Mouse (Mus musculus) neutrophil, adult 83 days (primary cell): Measurements from ENCODE around the gene Calr3. TPM values are rescaled to one million over a fixed set of nuclear protein-coding genes. Genes with fewer than 3 reads are reported as not detected.

Source experiments
- total RNA-seq, 2 experiments: library from RNA; stranded (reverse); gene quantifications; one replicate each; pipeline ENCODE4 v1.2.4; 2023

Gene Calr3
- under 1 TPM in 1 of 2 experiments, not detected in 1; 0.31 TPM for total RNA-seq

DNA sequence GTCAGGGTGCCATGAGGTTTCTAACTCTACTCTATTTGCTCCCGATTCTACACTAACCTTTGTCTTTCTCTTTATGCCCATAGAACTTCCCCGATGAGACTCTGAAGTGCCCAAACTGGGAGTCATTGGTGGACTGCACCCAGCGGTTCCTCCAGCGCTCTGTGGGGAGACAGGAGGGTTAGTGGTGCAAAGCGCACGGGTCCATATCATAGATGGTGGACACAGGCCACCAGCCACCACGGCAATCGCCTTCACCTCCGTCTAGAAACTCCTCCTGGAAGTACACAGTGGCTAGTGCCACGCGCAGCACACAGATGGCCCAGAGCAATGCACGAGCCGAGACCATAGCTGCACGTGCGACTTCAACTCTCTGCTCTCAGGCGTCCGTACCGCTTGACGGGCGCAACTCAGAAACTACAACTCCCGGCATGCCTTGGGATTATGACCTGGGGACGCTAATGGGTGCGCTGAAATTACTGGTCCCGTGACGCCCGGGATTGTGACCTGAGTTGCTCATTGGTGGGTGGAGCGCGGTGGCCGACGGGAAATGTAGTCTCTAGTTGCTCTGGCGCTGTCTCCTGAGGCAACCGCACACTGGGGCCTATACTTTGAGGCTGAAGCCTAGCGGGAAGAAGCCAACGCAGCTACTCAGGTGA, at the start of gene Calr3, which contains the start of gene 1700030K09Rik:
Gene Calr3, minus strand, starts transcription at position 533 of the 656 bp plus-strand sequence.
Gene 1700030K09Rik, plus strand, starts transcription at position 543 of the 656 bp plus-strand sequence.

DNA sequence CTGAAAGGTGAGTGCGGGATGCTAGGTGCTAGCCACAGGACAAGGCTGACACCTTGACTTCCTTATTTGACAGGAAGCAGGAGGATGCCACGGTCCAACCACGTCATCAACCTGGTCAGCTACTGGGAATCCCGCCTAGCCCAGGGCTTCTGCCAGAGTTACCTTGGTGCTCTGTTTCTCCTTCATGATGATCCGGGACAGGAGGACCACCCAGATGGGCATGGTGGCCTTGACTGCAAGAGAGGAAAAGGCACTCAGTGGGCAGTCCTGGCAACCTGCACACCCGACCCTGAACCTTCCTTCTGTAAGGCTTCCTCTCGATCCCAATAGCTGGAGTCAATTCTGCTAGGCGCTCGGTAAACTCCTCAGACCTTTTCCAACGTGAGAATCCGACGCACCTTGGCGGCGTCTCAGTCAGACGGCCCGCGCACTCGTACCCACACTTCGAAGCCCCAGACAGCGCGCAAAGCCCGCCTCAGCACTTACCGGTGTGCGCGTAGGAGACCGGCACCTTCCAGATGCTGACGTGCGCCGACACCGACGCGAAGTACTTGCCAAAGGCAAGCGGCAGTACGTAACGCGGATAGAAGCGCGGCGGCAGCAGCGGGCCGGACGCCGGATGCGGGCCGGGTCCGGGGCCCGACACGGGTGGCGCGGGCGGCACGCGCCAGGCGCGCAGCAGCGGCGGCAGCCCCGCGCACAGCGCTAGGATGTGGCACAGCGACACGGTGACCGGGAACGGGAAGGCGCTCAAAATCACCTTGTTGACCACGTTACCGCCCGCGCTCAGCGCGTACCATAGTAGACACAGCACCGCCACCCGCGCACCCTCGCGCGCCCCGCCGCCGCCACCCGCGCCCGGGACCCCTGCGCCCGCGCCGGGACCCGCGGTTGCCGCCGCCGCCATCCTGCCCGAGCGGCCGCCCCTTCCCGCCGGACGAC, 48.3 kb upstream of the Calr3 start, which contains the start of gene Slc35e1:
Gene Slc35e1, minus strand, starts transcription at position 935 of the 942 bp plus-strand sequence.

DNA sequence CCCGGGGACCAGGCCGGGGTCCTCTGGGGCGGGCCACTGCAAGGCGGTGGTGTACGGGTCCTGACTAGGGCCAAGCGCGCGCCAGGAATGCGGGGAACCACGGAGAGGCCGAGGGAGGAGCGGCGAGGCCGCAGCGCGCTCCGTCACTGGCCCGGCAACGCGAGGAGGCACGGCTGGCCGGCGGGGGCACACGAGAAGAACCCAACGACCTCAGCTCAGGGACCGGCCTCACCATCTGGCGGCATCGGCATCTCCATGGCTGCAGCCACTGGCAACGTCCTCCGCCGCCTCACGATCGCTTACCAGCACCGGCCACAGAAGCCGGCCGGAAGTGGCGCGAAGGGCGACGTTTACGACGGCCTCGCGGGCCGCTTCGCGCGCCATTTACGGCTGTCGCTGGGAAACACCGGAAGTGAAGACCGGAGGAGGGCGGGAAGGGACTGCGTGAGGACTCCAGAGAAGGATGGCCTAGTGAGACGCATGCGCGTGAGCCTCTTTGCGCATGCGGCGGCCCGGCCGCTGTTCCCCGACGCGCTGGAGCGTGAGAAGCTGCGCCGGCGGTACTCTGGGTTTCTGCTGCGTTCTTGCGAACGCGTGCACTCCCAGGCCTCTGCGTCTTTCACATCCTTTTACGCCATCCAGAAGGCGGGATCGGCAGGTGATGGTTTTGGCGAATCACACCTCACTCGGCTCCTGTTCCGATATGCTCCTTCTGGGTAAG, 31.3 kb upstream of the Calr3 start, which contains the start of gene Cherp:
Gene Cherp, minus strand, starts transcription at position 401 of the 721 bp plus-strand sequence.

DNA sequence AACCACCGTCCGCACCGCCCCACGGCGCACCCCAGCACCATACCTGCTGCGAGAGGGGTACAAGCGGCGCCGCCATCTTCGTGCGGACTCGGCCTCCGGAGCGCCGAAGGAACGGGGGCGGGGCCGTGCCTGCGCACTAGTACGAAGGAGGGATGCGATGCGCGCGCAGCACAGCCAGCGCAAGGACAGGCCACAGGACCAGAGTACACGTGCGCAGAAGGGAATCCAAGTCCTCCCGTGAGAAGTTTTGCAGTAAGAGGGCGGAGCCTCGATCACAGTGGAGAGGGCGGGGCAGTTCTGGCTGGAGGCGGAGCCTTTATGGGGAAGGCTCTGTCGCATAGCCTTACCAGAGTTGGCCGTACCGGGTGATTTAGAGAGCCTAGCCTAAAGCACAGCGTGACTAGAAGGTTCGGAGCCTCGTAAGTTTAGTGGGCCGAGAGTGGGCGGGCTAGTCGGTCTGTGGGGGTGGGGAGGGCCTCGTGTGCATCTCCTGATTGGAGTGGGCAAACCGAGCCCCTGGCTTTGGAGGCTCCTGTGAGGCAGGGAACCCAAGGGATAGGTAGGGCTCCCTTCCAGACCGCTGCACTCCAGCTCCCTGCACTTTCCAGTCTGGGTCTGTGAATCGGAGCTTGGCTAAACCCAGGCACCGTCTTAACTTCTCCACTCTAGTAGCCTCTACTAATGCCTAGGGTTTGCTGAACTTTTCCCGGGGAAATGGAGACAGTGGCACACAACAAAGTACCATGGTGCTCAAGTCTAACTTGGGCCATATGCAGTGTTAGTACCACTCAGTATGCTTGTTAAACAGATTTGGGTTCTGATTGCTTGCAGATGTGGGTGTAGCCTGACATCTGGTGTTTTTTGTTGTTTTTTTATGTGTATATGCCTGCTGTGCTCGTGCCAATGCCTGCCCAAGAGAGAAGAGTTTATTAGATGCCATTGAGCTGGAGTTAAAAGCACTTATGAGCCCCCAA, 22.0 kb downstream of the Calr3 start, which contains the start of gene Eps15l1:
Gene Eps15l1, minus strand, starts transcription at position 99 of the 974 bp plus-strand sequence.

Other genes with a start within 250 kb of the Calr3 start
- under 1 TPM in 1 of 2 experiments, not detected in 1; 0.28 TPM for gene Cib3, start 231.0 kb downstream of the Calr3 start, total RNA-seq
- gene Gm11034, start 230.2 kb downstream of the Calr3 start, total RNA-seq, result not detected
- gene Fam32a, start 224.1 kb downstream of the Calr3 start, total RNA-seq, result 100 to 1,000 TPM; 101 to 115 TPM
- gene Ap1m1, start 203.9 kb downstream of the Calr3 start, total RNA-seq, result 100 to 1,000 TPM; 149 TPM
- 100 to 1,000 TPM in 1 of 2 experiments, 10 to 100 TPM in 1; 84.2 to 100 TPM for gene Gm10282, start 138.6 kb downstream of the Calr3 start, total RNA-seq
- gene Klf2, start 124.8 kb downstream of the Calr3 start, total RNA-seq, result 1,000 to 10,000 TPM; 1,979 to 2,643 TPM
- gene Eps15l1, start 22.4 kb downstream of the Calr3 start, total RNA-seq, result 10 to 100 TPM; 54.6 to 59.5 TPM
- gene 1700030K09Rik, start within 50 bp of the Calr3 start, total RNA-seq, result 1 to 10 TPM; 3.0 to 5.0 TPM
- gene Cherp, start 31.4 kb upstream of the Calr3 start, total RNA-seq, result 10 to 100 TPM; 56.4 to 85.1 TPM
- 100 to 1,000 TPM in 1 of 2 experiments, 10 to 100 TPM in 1; 97.8 to 113 TPM for gene Slc35e1, start 48.7 kb upstream of the Calr3 start, total RNA-seq
- gene Med26, start 104.4 kb upstream of the Calr3 start, total RNA-seq, result 10 to 100 TPM; 11.9 to 12.4 TPM
- gene Smim7, start 127.2 kb upstream of the Calr3 start, total RNA-seq, result 100 to 1,000 TPM in 1 of 2 experiments, 10 to 100 TPM in 1; 88.6 to 100 TPM
- 10 to 100 TPM; 13.8 to 13.9 TPM for gene Tmem38a, start 128.2 kb upstream of the Calr3 start, total RNA-seq
- 1 to 10 TPM in 1 of 2 experiments, under 1 TPM in 1; 0.46 to 1.1 TPM for gene Nwd1, start 202.8 kb upstream of the Calr3 start, total RNA-seq